In genomic region chr6:48629661-48630034, GRCm38 (mm10) we compare ENCODE assay signal across 8 mouse cellular contexts. TPM values are rescaled to one million over a fixed set of nuclear protein-coding genes. Genes with fewer than 3 reads are reported as not detected.
DNase-seq lines count a peak whose midpoint lies in the region; ATAC-seq and TF ChIP-seq lines count a peak whose summit lies in the region.

No protein-coding gene starts in this region.

- H3K36me3 ChIP-seq in intestine, embryonic 14.5 days (ENCODE audit: control insufficient read depth, insufficient read depth, low read length), result no peaks in the 10 kb centered on the region
- H3K36me3 ChIP-seq in liver, embryonic 16.5 days (ENCODE audit: control insufficient read depth, insufficient read depth), result no peaks in the 10 kb centered on the region

- ATAC-seq in intestine, embryonic 14.5 days (replicated peaks; ENCODE audit: low FRiP score, low TSS enrichment, low read depth), result 0 out of 2 replicates have a peak, but pooled peaks have one; percentile 33
- no peak for ATAC-seq in liver, embryonic 16.5 days (ENCODE audit: low read depth)

- peak overlapping the region; percentile 48 for H3K9ac ChIP-seq in intestine, embryonic 14.5 days (ENCODE audit: low read length)
- no peak overlapping the region for H3K9ac ChIP-seq in liver, embryonic 16.5 days (ENCODE audit: low read depth, low read length)

- H3K4me3 ChIP-seq in bone marrow macrophage, adult 2 months (ENCODE audit: insufficient read depth, low read length), result peak overlapping the region; percentile 52
- peak overlapping the region; percentile 40 for H3K4me3 ChIP-seq in intestine, embryonic 14.5 days (ENCODE audit: low read depth, low read length)
- H3K4me3 ChIP-seq in liver, embryonic 16.5 days (ENCODE audit: low read depth, low read length), result peak overlapping the region; percentile 43

- peak; percentile 20 for DNase-seq in embryo, embryonic 10.5 days (ENCODE audit: low spot score)
- DNase-seq in embryo, embryonic 9.5 days (ENCODE audit: extremely low spot score), result no peak
- DNase-seq in intestine, embryonic 14.5 days (ENCODE audit: low spot score), result no peak
- no peak for DNase-seq in urinary bladder, postnatal 10 days (ENCODE audit: low spot score)
- no peak for DNase-seq in gastrocnemius, postnatal 14 days
- no peak for DNase-seq in left cerebral cortex, postnatal 14 days (ENCODE audit: low spot score in 2 of 2)

- peak overlapping the region; percentile 81 for H3K4me2 ChIP-seq in intestine, embryonic 14.5 days (ENCODE audit: low read length)
- peak overlapping the region; percentile 58 for H3K4me2 ChIP-seq in liver, embryonic 16.5 days (ENCODE audit: low read depth, low read length)

- TF ChIP-seq CTCF in bone marrow macrophage, adult 2 months (IDR thresholded peaks at IDR 0.05; ENCODE audit: low read depth, low read length), result no peak

- no peak for TF ChIP-seq POLR2A in bone marrow macrophage, adult 2 months (IDR thresholded peaks at IDR 0.05; ENCODE audit: borderline replicate concordance, low read depth, low read length)

- peaks cover 5% of the 10 kb centered on the region; the same call in 1 of the 2 replicates for H3K4me1 ChIP-seq in bone marrow macrophage, adult 2 months (ENCODE audit: control insufficient read depth, insufficient read depth, low read length)
- 0 out of 2 replicates have a peak, but pooled peaks cover 5% of the 10 kb centered on the region for H3K4me1 ChIP-seq in intestine, embryonic 14.5 days (replicated peaks; ENCODE audit: control insufficient read depth, insufficient read depth, low read length)
- no peaks in the 10 kb centered on the region for H3K4me1 ChIP-seq in liver, embryonic 16.5 days (ENCODE audit: control insufficient read depth, low read depth, low read length)

- H3K27me3 ChIP-seq in intestine, embryonic 14.5 days (replicated peaks; ENCODE audit: control insufficient read depth, insufficient read depth, low read length), result peaks cover 35% of the 10 kb centered on the region
- peaks cover 33% of the 10 kb centered on the region for H3K27me3 ChIP-seq in liver, embryonic 16.5 days (ENCODE audit: control insufficient read depth, insufficient read depth, low read depth, low read length)

- WGBS in intestine, embryonic 14.5 days, result 9% methylated on average over 13 of the region's 13 CpGs
- 25% methylated on average over 13 of the region's 13 CpGs for WGBS in liver, embryonic 16.5 days (ENCODE audit: insufficient replicate concordance)

- intact Hi-C loops in gastrocnemius, postnatal 14 days (cut with DNase I; ENCODE audit: low total_unique reads), result no loop called here
- intact Hi-C loops in left cerebral cortex, postnatal 14 days (cut with DNase I), result loop anchor here (5.0 kb wide), 1 partner anchor 37 kb away; the partner anchor contains the start of genes Gm44965 and Repin1

- H3K9me3 ChIP-seq in intestine, embryonic 14.5 days (ENCODE audit: control insufficient read depth, low read length), result no peaks in the 10 kb centered on the region
- no peaks in the 10 kb centered on the region for H3K9me3 ChIP-seq in liver, embryonic 16.5 days (replicated peaks; ENCODE audit: control insufficient read depth, low read length)

- H3K27ac ChIP-seq in bone marrow macrophage, adult 2 months (ENCODE audit: insufficient read depth, low read depth, low read length), result no peak overlapping the region
- no peak overlapping the region for H3K27ac ChIP-seq in intestine, embryonic 14.5 days (ENCODE audit: low read depth)
- no peak overlapping the region for H3K27ac ChIP-seq in liver, embryonic 16.5 days (ENCODE audit: low read length)

RNA-seq across cellular contexts. Expression of gene AI854703, which starts 3.1 kb away (rescaled TPM):
- 0.15 TPM in 1 of 2 replicates, not detected in the other for polyA plus RNA-seq in bone marrow macrophage, adult 2 months (2012; ENCODE audit: insufficient read depth, insufficient read length, missing spikeins)
- polyA plus RNA-seq in intestine, embryonic 14.5 days (2014; fragmentation: Nextera tagmentation; extraction: Ambion mirVana), result 0.70 and 1.0 TPM in 2 replicates
- polyA plus RNA-seq in liver, embryonic 16.5 days (2015; fragmentation: Nextera tagmentation; extraction: Ambion mirVana), result 0.13 and 0.19 TPM in 2 replicates
- total RNA-seq in gastrocnemius, postnatal 14 days (2021), result under 1 TPM; 0.40 to 0.45 TPM
- 10 to 100 TPM; 15.6 to 18.4 TPM for total RNA-seq in left cerebral cortex, postnatal 14 days (2021)

RNA-seq across cellular contexts. Expression of gene Gimap8, which starts 17.4 kb away (rescaled TPM):
- polyA plus RNA-seq in bone marrow macrophage, adult 2 months (2012; ENCODE audit: insufficient read depth, insufficient read length, missing spikeins), result not detected in 2 replicates
- 0.73 and 0.77 TPM in 2 replicates for polyA plus RNA-seq in intestine, embryonic 14.5 days (2014; fragmentation: Nextera tagmentation; extraction: Ambion mirVana)
- polyA plus RNA-seq in liver, embryonic 16.5 days (2015; fragmentation: Nextera tagmentation; extraction: Ambion mirVana), result 1.0 and 1.1 TPM in 2 replicates
- total RNA-seq in gastrocnemius, postnatal 14 days (2021), result 1 to 10 TPM; 4.3 to 5.3 TPM
- total RNA-seq in left cerebral cortex, postnatal 14 days (2021), result under 1 TPM; 0.97 to 0.99 TPM

RNA-seq across cellular contexts. Expression of gene Zfp775, which starts 27.8 kb away (rescaled TPM):
- 2.9 TPM in 2 replicates for polyA plus RNA-seq in bone marrow macrophage, adult 2 months (2012; ENCODE audit: insufficient read depth, insufficient read length, missing spikeins)
- 7.4 and 8.3 TPM in 2 replicates for polyA plus RNA-seq in intestine, embryonic 14.5 days (2014; fragmentation: Nextera tagmentation; extraction: Ambion mirVana)
- 2.2 and 2.3 TPM in 2 replicates for polyA plus RNA-seq in liver, embryonic 16.5 days (2015; fragmentation: Nextera tagmentation; extraction: Ambion mirVana)
- 1 to 10 TPM; 5.2 to 5.5 TPM for total RNA-seq in gastrocnemius, postnatal 14 days (2021)
- 1 to 10 TPM; 6.0 to 7.4 TPM for total RNA-seq in left cerebral cortex, postnatal 14 days (2021)

RNA-seq across cellular contexts. Expression of gene Gm44965, which starts 35.9 kb away (rescaled TPM):
- not detected in 2 replicates for polyA plus RNA-seq in bone marrow macrophage, adult 2 months (2012; ENCODE audit: insufficient read depth, insufficient read length, missing spikeins)
- not detected in 2 replicates for polyA plus RNA-seq in intestine, embryonic 14.5 days (2014; fragmentation: Nextera tagmentation; extraction: Ambion mirVana)
- not detected in 2 replicates for polyA plus RNA-seq in liver, embryonic 16.5 days (2015; fragmentation: Nextera tagmentation; extraction: Ambion mirVana)
- total RNA-seq in gastrocnemius, postnatal 14 days (2021), result 1 to 10 TPM in 1 of 2 experiments, not detected in 1; 2.0 TPM
- total RNA-seq in left cerebral cortex, postnatal 14 days (2021), result not detected

RNA-seq across cellular contexts. Expression of gene Repin1, which starts 36.0 kb away (rescaled TPM):
- 10.7 and 13.3 TPM in 2 replicates for polyA plus RNA-seq in bone marrow macrophage, adult 2 months (2012; ENCODE audit: insufficient read depth, insufficient read length, missing spikeins)
- polyA plus RNA-seq in intestine, embryonic 14.5 days (2014; fragmentation: Nextera tagmentation; extraction: Ambion mirVana), result 28.4 and 29.5 TPM in 2 replicates
- polyA plus RNA-seq in liver, embryonic 16.5 days (2015; fragmentation: Nextera tagmentation; extraction: Ambion mirVana), result 11.7 and 14.0 TPM in 2 replicates
- total RNA-seq in gastrocnemius, postnatal 14 days (2021), result 10 to 100 TPM; 18.5 to 19.0 TPM
- 10 to 100 TPM; 34.0 to 36.7 TPM for total RNA-seq in left cerebral cortex, postnatal 14 days (2021)
